Mouse (Mus musculus) heart, embryonic 16.5 days (tissue): ENCODE measurements around the gene Shd. TPM values are rescaled to one million over a fixed set of nuclear protein-coding genes. Genes with fewer than 3 reads are reported as not detected.

ENCODE experiments used
- ATAC-seq: fragments of 200-750 bp; cut with Nextera tagmentation; replicated peaks from 2 replicates; pipeline ENCODE4 v1.8.0; 2017; ENCODE audit warnings: moderate number of reproducible peaks; ENCODE audit not compliant: insufficient read depth, low FRiP score; ENCODE audit errors: extremely low read depth
- H3K27ac ChIP-seq: fragments of 300-500 bp; sonication (generic); 2 replicates; pipeline ENCODE4 v1.5.1; 2014; ENCODE audit warnings: mild to moderate bottlenecking, low read length, control low read depth, moderate library complexity
- H3K27me3 ChIP-seq: fragments of 300-500 bp; sonication (generic); 2 replicates; pipeline ENCODE4 v1.6.1; 2014; ENCODE audit warnings: low read length, mixed read lengths; ENCODE audit not compliant: control insufficient read depth, insufficient read depth
- H3K36me3 ChIP-seq: fragments of 300-500 bp; sonication (generic); 2 replicates; pipeline ENCODE4 v1.6.1; 2014; ENCODE audit not compliant: control insufficient read depth, insufficient read depth
- H3K4me1 ChIP-seq: fragments of 300-500 bp; sonication (generic); 2 replicates; pipeline ENCODE4 v1.6.1; 2014; ENCODE audit warnings: low read length, mixed read lengths; ENCODE audit not compliant: control insufficient read depth, insufficient read depth
- H3K4me2 ChIP-seq: fragments of 300-500 bp; sonication (generic); 2 replicates; pipeline ENCODE4 v1.6.1; 2014; ENCODE audit warnings: low read depth, mild to moderate bottlenecking, control low read depth, low read length
- H3K4me3 ChIP-seq: fragments of 300-500 bp; sonication (generic); 2 replicates; pipeline ENCODE4 v1.5.1; 2014; ENCODE audit warnings: mild to moderate bottlenecking, control low read depth, low read length
- H3K9ac ChIP-seq: fragments of 300-500 bp; sonication (generic); 2 replicates; pipeline ENCODE4 v1.6.1; 2014; ENCODE audit warnings: low read length, control low read depth
- H3K9me3 ChIP-seq: fragments of 300-500 bp; sonication (generic); replicated peaks from 2 replicates; pipeline ENCODE4 v1.6.1; 2016; ENCODE audit warnings: low read length; ENCODE audit not compliant: control insufficient read depth
- WGBS: fragments of 180-500 bp; shearing (Covaris S2); extraction: QIAGEN DNeasy Blood & Tissue Kit; methylation state at CpG from one replicate; pipeline ENCODE4 v1.1.7; 2014; 5-methylcytosine and 5-hydroxymethylcytosine counted together
- polyA plus RNA-seq: library from polyadenylated mRNA; unstranded; fragments of >200 nt; fragmentation: Nextera tagmentation; extraction: Ambion mirVana; gene quantifications from 2 replicates; pipeline ENCODE4 v1.2.1, GENCODE M21; 2015

The Shd gene
- polyA plus RNA-seq, 1 experiment from 2014 or later, result 6.9 TPM

- Histone ChIP-seq H3K4me1 (no peaks in the 10 kb centered on the region), H3K9me3 (no peaks in the 10 kb centered on the region), H3K36me3 (no peaks in the 10 kb centered on the region), H3K27ac (no peak overlapping the region), H3K9ac (no peak overlapping the region), H3K4me2 (no peak overlapping the region), H3K27me3 (peaks cover 17% of the 10 kb centered on the region), H3K4me3 (no peak overlapping the region)
- ATAC-seq, result no peak
- 69% methylated on average over 8 of the region's 8 CpGs for WGBS
Observed at GRCm38 (mm10) chr17:55990278-55990898, 20.1 kb downstream of the Shd start.

GRCm38 (mm10) chr17:55996007-55996406 is 25.7 kb downstream of the Shd start:
- WGBS, result 81% methylated on average over 15 of the region's 15 CpGs
- Histone ChIP-seq H3K4me2 (no peak overlapping the region), H3K4me3 (no peak overlapping the region), H3K4me1 (no peaks in the 10 kb centered on the region; the same call in 1 of the 2 replicates), H3K36me3 (no peaks in the 10 kb centered on the region), H3K27me3 (peaks cover 11% of the 10 kb centered on the region), H3K9ac (no peak overlapping the region), H3K27ac (no peak overlapping the region), H3K9me3 (no peaks in the 10 kb centered on the region)
- ATAC-seq, result no peak

- 13% methylated on average over 30 of the region's 30 CpGs for WGBS
- Histone ChIP-seq H3K27me3 (peaks cover 11% of the 10 kb centered on the region), H3K27ac (no peak overlapping the region), H3K4me2 (peak overlapping the region; percentile 34; the same call in 1 of the 2 replicates), H3K9me3 (0 out of 2 replicates have a peak, but pooled peaks cover 3% of the 10 kb centered on the region), H3K9ac (no peak overlapping the region; the same call in 1 of the 2 replicates), H3K4me1 (no peaks in the 10 kb centered on the region; the same call in 1 of the 2 replicates), H3K36me3 (no peaks in the 10 kb centered on the region), H3K4me3 (no peak overlapping the region)
- ATAC-seq, result no peak
Observed at GRCm38 (mm10) chr17:55999794-56000499, 29.7 kb downstream of the Shd start.

- Histone ChIP-seq H3K4me1 (peaks cover 5% of the 10 kb centered on the region), H3K4me2 (no peak overlapping the region), H3K27ac (no peak overlapping the region), H3K9ac (no peak overlapping the region), H3K4me3 (no peak overlapping the region), H3K9me3 (0 out of 2 replicates have a peak, but pooled peaks cover 3% of the 10 kb centered on the region), H3K27me3 (peaks cover 11% of the 10 kb centered on the region), H3K36me3 (no peaks in the 10 kb centered on the region)
- 57% methylated on average over 3 of the region's 3 CpGs for WGBS
- no peak for ATAC-seq
Observed at GRCm38 (mm10) chr17:56003000-56003399, 32.7 kb downstream of the Shd start.

- 23% methylated on average over 13 of the region's 13 CpGs for WGBS
- H3K9ac ChIP-seq, result peak within 1 kb of the TSS; percentile 64
Observed at GRCm38 (mm10) chr17:56005415-56006061, 35.3 kb downstream of the Shd start, which contains the start of the genes Stap2 and Mpnd. Gene Stap2 (minus strand): TSS chr17:56005584. Gene Mpnd (plus strand): TSS chr17:56005711.

GRCm38 (mm10) chr17:56006956-56007355 is 36.7 kb downstream of the Shd start:
- H3K4me2 ChIP-seq, result no peak overlapping the region
- no peak for ATAC-seq

More at GRCm38 (mm10) chr17:56005415-56006061, 35.3 kb downstream of the Shd start, which contains the start of the genes Stap2 and Mpnd:
- 0 out of 2 replicates have a peak, but pooled peaks cover 3% of the 10 kb centered on the region for H3K9me3 ChIP-seq
- H3K4me1 ChIP-seq, result peaks cover 14% of the 10 kb centered on the region
- H3K36me3 ChIP-seq, result no peaks in the 10 kb centered on the region
- H3K4me2 ChIP-seq, result peak within 1 kb of the TSS; percentile 55
- ATAC-seq, result no peak
- H3K27me3 ChIP-seq, result peaks cover 4% of the 10 kb centered on the region
- H3K4me3 ChIP-seq, result peak within 1 kb of the TSS; percentile 47
- H3K27ac ChIP-seq, result peak within 1 kb of the TSS; percentile 61

GRCm38 (mm10) chr17:56007444-56008355 is 37.4 kb downstream of the Shd start:
- WGBS, result 24% methylated on average over 13 of the region's 14 CpGs
- Histone ChIP-seq H3K4me2 (peak overlapping the region; percentile 91), H3K36me3 (peaks cover 10% of the 10 kb centered on the region), H3K27ac (peak overlapping the region; percentile 92), H3K4me3 (peak overlapping the region; percentile 89), H3K9me3 (no peaks in the 10 kb centered on the region), H3K9ac (peak overlapping the region; percentile 56), H3K4me1 (peaks cover 18% of the 10 kb centered on the region), H3K27me3 (no peaks in the 10 kb centered on the region)
- no peak for ATAC-seq

More at GRCm38 (mm10) chr17:56006956-56007355, 36.7 kb downstream of the Shd start:
- H3K4me1 ChIP-seq, result peaks cover 18% of the 10 kb centered on the region
- H3K4me3 ChIP-seq, result no peak overlapping the region
- H3K27ac ChIP-seq, result peak overlapping the region; percentile 53; the same call in 1 of the 2 replicates
- no peak overlapping the region for H3K9ac ChIP-seq
- H3K27me3 ChIP-seq, result no peaks in the 10 kb centered on the region
- 47% methylated on average over 10 of the region's 10 CpGs for WGBS
- H3K36me3 ChIP-seq, result peaks cover 4% of the 10 kb centered on the region
- no peaks in the 10 kb centered on the region for H3K9me3 ChIP-seq

GRCm38 (mm10) chr17:56008356-56009087 is 38.3 kb downstream of the Shd start:
- Histone ChIP-seq H3K27ac (peak overlapping the region; percentile 92), H3K4me3 (peak overlapping the region; percentile 89), H3K4me2 (peak overlapping the region; percentile 91), H3K27me3 (no peaks in the 10 kb centered on the region), H3K4me1 (peaks cover 18% of the 10 kb centered on the region), H3K36me3 (peaks cover 12% of the 10 kb centered on the region), H3K9me3 (no peaks in the 10 kb centered on the region), H3K9ac (peak overlapping the region; percentile 85)
- ATAC-seq, result peak; percentile 88
- under 1% methylated on average over 21 of the region's 21 CpGs for WGBS
